Mouse (Mus musculus) adrenal gland, postnatal 4 days (tissue): Measurements from ENCODE around the gene Mis12. TPM values are rescaled to one million over a fixed set of nuclear protein-coding genes. Genes with fewer than 3 reads are reported as not detected.

Source experiments
- DNase-seq, 2 experiments: peaks; one replicate each; pipeline ENCODE4 v3.0.0; 2021 to 2022; ENCODE audit warnings: low spot score in 2 of 2, mixed read lengths in 2 of 2
- total RNA-seq, 2 experiments: library from RNA; stranded (reverse); gene quantifications; 2 replicates each; pipeline ENCODE4 v1.2.3; 2021

Mis12 gene
- total RNA-seq, 2 experiments from 2014 or later, result 17.9 to 22.7 TPM

- no peak for DNase-seq
Measured at GRCm38 (mm10) chr11:71012743-71013142, 6.7 kb upstream of the Mis12 start.

GRCm38 (mm10) chr11:71017051-71017450, 2.4 kb upstream of the Mis12 start:
- DNase-seq, result no peak

GRCm38 (mm10) chr11:71018416-71019200, 803 bp upstream of the Mis12 start:
- DNase-seq, result no peak

- no peak for DNase-seq
Measured at GRCm38 (mm10) chr11:71028280-71028679, 8.9 kb downstream of the Mis12 start.

GRCm38 (mm10) chr11:71029403-71030118, 10.2 kb downstream of the Mis12 start:
- DNase-seq, result no peak

GRCm38 (mm10) chr11:71032070-71032469, 12.7 kb downstream of the Mis12 start:
- DNase-seq, result no peak

GRCm38 (mm10) chr11:71032491-71033162, 13.2 kb downstream of the Mis12 start:
- DNase-seq, result no peak

- DNase-seq, result no peak
Measured at GRCm38 (mm10) chr11:71033163-71033761, 13.9 kb downstream of the Mis12 start, which contains the start of gene 6330403K07Rik. TSS of gene 6330403K07Rik (minus strand) at chr11:71033513.

GRCm38 (mm10) chr11:71039526-71040298, 20.3 kb downstream of the Mis12 start:
- no peak for DNase-seq

GRCm38 (mm10) chr11:71052554-71052953, 33.1 kb downstream of the Mis12 start:
- no peak for DNase-seq

- no peak for DNase-seq
Measured at GRCm38 (mm10) chr11:71076342-71076741, 56.9 kb downstream of the Mis12 start.

Other genes starting within 250 kb of the Mis12 start
- gene Scimp, start 207.0 kb upstream of the Mis12 start, total RNA-seq, result under 1 TPM; 0.48 to 0.68 TPM
- gene Rabep1, start 174.8 kb upstream of the Mis12 start, total RNA-seq, result 10 to 100 TPM; 95.2 to 96.0 TPM
- gene Nup88, start 49.6 kb upstream of the Mis12 start, total RNA-seq, result 10 to 100 TPM; 85.5 to 86.5 TPM
- 10 to 100 TPM; 27.5 to 28.5 TPM for gene Rpain, start 49.4 kb upstream of the Mis12 start, total RNA-seq
- 100 to 1,000 TPM; 231 to 239 TPM for gene C1qbp, start 36.6 kb upstream of the Mis12 start, total RNA-seq
- gene Dhx33, start 15.2 kb upstream of the Mis12 start, total RNA-seq, result 10 to 100 TPM; 32.4 to 32.6 TPM
- 10 to 100 TPM; 43.2 to 44.1 TPM for gene Derl2, start 230 bp downstream of the Mis12 start, total RNA-seq
- 10 to 100 TPM; 24.6 to 28.5 TPM for gene 6330403K07Rik, start 13.9 kb downstream of the Mis12 start, total RNA-seq
- 1 to 10 TPM; 1.2 to 1.5 TPM for gene Nlrp1a, start 125.1 kb downstream of the Mis12 start, total RNA-seq
- gene Nlrp1b, start 211.1 kb downstream of the Mis12 start, total RNA-seq, result under 1 TPM; 0.23 to 0.28 TPM